Mouse (Mus musculus): ENCODE measurements around the gene Tprg.

- TF ChIP-seq HCFC1 (IDR thresholded peaks at IDR 0.05; ENCODE audit: borderline replicate concordance, insufficient read depth, low read length) (no peak), MAFK (IDR thresholded peaks at IDR 0.05; ENCODE audit: insufficient read depth, low read depth, low read length) (no peak), ZC3H11A (IDR thresholded peaks at IDR 0.05; ENCODE audit: borderline replicate concordance, low read depth, low read length) (no peak), CHD2 (IDR thresholded peaks at IDR 0.05; ENCODE audit: low read depth, low read length) (no peak)
Measured at GRCm38 (mm10) chr16:25367834-25368233, 81.2 kb downstream of the Tprg start.
